Mouse (Mus musculus) kidney, postnatal 14 days (tissue): ENCODE results near the gene Tamm41.
A peak's percentile ranks its signal among the peaks of the same experiment; 100 is the strongest.

Experiments used
- DNase-seq: peaks from one replicate; pipeline ENCODE4 v3.0.0; 2022; ENCODE audit warnings: mixed read lengths

Tamm41 gene

DNA sequence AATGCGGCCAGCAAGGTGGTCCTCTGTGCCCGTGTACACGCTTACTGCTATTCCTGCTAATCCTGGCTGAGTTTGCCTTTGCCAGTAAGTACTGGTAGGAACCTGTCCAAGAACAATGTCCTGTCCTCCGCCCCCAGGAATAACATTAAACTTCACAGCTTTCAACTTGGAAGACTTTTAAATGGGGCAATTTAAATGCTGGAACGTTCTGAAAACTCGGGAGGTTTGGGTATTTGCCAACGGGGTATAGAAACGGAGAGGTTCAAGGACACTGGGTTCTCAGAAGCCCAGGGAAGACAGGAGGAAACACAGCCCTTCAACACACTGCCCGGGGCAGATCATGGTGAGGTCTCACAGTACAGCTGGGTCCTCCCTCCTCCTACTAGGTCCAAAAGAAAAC is 14.8 kb downstream of the Tamm41 start:
- DNase-seq, result peak; percentile 66

DNA sequence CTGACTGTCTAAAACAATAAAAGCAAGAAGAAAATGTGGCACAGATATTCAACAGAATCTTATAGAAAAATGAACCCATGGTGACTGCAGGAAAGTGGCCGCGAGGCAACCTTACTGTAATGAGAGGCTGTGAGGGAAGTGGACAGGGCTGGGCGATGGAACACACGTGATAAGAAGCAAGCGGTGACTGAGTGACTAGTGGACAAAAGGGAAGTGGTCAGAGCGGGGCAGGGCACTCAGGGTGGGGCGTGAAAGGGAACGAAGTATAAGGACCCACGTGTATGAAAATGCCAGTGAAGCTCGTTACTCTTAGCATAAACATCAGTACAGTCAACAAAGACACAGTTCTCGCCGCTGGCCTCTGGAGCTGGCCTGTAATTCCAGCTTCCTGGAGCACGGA is 22.2 kb downstream of the Tamm41 start:
- no peak for DNase-seq

DNA sequence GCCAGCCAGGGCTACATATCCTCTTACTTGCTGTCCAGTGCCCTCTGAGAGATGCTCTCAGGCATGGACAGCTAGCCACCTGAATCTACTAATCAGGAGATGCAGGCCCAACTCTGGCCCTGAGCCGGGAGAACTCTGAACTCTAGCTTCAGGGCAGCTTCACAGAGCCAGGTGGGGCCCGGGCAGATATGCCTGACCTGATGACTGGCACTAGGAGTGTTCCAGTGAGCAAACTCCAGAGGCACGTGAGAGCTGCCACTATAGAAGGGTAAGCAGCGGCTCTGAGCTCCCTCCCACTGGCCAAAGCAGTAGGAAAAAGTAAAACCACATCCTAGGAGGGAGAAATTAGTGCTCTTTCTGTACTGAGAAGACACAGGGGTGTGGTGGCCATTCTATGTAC is 24.1 kb downstream of the Tamm41 start:
- DNase-seq, result peak; percentile 69

- no peak for DNase-seq
These were observed 25.9 kb downstream of the Tamm41 start for GRCm38 (mm10) chr6:115011792-115012191.

DNA sequence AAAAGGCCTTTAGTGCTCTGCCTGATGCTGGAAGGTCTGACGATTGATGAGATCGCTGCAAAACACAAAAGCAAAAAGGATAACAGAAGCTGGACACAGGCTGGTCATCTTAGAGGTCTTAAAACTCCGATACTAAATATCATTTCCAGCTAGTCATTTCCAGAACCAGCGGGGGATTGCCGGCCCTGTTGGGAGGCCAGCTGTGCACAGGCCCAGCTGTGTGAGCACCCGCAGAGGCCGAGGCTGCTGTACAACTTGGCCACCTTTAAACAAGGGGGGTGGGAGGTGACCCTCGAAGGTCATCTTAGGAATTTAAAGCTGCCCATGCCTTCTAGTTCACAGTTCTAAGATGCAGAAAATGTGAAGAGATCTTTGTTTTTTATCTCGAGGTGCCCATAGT is 26.9 kb downstream of the Tamm41 start:
- DNase-seq, result no peak

GRCm38 (mm10) chr6:115010304-115010703 is 27.4 kb downstream of the Tamm41 start:
- no peak for DNase-seq

DNA sequence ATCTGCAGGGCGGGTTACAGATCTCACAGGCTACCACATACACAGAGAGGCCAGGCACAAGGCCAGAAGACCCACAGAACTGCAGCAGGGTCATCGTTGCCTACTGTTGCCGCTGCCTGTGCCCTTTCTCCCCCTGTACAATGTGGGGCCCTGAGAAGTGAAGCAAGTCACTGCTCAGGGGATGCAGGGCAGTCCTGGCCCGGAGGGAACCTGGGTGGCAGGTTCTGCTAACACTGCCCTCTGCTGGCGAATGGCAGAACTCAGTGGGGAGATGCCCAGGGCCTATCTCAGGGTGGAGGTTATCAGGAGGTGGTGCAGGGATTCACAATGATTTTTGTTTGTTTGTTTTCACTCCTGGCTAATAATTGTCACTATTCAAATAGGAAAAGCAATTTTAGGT is 29.9 kb downstream of the Tamm41 start:
- peak; percentile 78 for DNase-seq

DNA sequence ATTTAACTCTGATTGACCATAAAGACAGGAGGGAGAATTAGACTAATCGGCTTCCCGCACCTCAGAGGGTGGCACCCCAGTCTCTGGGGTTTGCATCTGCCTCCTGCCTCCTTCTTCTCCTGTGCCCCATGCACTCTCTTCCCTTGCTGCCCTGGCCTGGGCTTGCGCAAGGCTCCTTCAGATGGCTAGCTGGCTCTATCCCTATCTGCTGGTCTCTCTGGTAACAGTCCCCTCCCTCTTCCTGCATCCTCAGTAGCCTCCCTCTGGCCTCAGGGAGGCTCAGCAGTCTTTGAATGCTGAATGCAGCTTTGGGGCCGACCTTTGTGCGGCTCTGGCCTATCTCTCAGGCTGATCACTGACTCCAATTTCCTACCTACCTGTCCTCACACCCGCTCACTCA is 30.7 kb downstream of the Tamm41 start:
- no peak for DNase-seq

GRCm38 (mm10) chr6:115006065-115006464 is 31.6 kb downstream of the Tamm41 start:
- DNase-seq, result no peak

DNA sequence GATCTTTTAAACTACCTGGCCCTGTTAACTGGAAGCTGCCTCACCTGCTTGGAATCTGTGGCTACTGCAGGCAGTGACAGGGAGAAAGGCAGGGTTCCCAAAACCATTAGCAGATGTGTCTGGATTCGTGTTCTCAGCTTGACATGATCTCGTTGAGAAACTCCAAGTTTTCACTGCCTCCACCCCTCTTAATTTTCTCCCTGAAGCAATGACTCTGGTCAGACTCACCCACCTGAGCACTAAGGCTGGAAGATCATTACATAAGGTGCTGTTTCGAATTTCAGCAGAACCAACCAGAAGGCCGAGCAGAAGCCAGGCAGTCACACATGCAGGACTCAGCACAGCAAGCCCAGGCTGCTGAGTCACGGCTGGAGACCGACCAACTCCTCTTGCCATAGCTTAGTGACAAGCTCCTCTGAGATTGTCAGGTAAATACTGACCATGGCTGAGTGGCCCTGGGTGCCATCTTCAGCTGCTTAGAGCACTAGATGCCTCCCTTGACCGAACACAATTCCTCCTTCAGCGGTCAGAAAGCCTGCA is 32.3 kb downstream of the Tamm41 start:
- no peak for DNase-seq

DNA sequence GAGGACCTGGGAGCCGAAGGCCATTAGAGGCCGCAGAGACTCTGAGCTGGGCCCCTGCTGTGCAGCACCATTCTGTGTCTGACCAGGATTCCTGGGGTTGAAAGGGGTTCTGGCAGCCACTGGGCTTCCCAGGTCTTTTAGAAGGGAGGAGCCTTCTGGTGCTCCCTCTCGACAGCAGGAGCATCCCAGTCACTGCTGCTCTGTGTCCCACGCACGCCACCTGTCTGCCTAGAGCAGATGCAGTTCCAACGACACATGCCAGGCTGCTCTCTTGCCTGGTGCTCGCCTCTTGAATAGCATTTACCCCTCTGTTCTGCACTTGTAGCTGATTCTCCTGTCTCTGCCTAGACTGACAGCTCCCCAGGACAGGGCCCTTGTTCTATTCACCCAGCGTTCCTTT is 33.0 kb downstream of the Tamm41 start:
- DNase-seq, result no peak

GRCm38 (mm10) chr6:114998374-114999031 is 39.2 kb downstream of the Tamm41 start:
- no peak for DNase-seq

GRCm38 (mm10) chr6:114997471-114997870 is 40.2 kb downstream of the Tamm41 start:
- no peak for DNase-seq

- DNase-seq, result no peak
These were observed 40.8 kb downstream of the Tamm41 start for GRCm38 (mm10) chr6:114996910-114997309.

DNA sequence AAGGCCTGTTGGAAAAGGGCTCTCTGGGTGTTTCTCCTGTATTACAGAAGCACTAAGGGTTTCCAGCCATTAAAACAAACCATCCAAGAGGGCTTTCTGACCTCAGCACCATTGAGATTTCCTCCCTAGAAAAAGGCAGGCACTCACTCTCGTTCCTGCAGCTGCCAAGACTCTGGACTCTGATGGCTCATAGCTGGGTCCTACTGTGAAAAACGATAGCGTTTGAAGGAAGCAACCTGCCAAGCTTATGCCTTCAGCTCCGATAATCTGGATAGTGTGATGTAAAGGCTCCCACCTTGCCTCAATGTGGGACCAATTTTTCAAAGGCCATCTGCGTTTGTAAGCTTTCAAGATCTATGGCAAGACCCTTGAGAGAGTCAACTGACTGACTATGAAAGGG is 43.6 kb downstream of the Tamm41 start:
- DNase-seq, result peak; percentile 20

GRCm38 (mm10) chr6:114993659-114994058 is 44.0 kb downstream of the Tamm41 start:
- DNase-seq, result no peak

DNA sequence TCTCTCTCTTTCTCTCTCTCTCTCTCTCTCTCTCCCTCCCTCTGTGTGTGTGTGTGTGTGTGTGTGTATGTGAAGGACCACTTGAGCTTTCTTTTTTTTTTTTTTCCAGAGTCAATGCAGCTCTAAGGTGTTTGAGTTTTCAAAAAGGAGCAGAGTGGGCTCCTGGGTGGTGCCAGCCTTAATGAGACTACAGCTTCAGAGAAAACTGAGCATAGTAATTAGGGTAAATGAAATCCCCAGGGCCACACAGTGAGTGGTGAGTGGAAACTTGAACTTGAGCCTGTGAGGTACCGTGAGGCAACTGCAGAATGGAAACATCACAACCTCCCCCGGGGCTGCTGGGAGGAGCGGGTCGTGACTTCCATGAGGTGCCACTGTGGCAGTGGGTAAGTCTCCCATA is 45.8 kb downstream of the Tamm41 start:
- no peak for DNase-seq

- peak; percentile 59 for DNase-seq
These were observed 49.1 kb downstream of the Tamm41 start for GRCm38 (mm10) chr6:114988619-114988980.

GRCm38 (mm10) chr6:114987966-114988618 is 49.6 kb downstream of the Tamm41 start:
- peak; percentile 46 for DNase-seq

DNA sequence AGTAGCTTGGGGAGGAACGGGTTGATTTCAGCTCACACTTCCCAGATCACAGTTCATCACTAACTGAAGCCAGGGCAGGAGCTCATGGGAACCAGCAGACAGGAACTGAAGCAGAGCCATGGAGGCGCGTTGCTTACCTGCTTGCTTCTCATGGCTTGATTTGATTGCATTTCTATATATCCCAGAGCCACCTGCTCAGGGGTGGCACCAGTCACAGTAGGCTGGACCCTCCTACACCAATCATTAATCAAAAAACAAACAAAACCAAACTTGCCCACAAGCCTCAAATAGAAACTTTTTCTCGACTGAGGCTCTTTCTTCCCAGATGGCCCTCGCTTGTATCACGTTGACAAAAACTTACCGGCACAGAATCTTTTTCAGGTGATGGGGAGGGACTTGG is 55.0 kb downstream of the Tamm41 start:
- DNase-seq, result no peak

- DNase-seq, result no peak
These were observed 58.0 kb downstream of the Tamm41 start for GRCm38 (mm10) chr6:114979715-114980114.

DNA sequence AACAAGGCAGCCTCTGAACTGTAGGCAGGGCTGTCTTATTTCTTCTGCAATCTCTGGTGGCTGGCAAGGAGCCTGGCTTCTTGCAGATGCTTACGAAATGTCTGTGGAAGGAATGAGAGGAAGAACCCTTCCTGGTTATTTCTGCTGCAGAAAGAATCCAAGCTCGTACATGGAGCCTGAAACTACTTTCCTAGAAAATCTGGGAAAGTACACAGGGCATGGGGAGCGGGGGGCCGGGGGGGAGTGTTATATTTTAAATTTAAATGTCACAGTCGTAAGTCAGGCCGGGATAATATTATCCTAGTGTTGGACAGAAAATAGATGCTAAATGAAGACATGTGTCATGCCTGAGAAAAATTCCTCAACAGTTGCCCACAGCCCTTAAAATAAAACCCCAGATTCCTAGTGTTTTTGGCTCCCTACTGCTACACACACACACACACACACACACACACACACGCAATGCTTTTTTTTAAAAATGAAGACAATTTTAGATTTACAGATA is 60.7 kb downstream of the Tamm41 start:
- DNase-seq, result peak; percentile 33

- DNase-seq, result no peak
These were observed 63.3 kb downstream of the Tamm41 start for GRCm38 (mm10) chr6:114974331-114974730.

- DNase-seq, result no peak
These were observed 64.7 kb downstream of the Tamm41 start for GRCm38 (mm10) chr6:114972988-114973387.
